Mouse (Mus musculus): ENCODE results near the gene Wdr60.

DNA sequence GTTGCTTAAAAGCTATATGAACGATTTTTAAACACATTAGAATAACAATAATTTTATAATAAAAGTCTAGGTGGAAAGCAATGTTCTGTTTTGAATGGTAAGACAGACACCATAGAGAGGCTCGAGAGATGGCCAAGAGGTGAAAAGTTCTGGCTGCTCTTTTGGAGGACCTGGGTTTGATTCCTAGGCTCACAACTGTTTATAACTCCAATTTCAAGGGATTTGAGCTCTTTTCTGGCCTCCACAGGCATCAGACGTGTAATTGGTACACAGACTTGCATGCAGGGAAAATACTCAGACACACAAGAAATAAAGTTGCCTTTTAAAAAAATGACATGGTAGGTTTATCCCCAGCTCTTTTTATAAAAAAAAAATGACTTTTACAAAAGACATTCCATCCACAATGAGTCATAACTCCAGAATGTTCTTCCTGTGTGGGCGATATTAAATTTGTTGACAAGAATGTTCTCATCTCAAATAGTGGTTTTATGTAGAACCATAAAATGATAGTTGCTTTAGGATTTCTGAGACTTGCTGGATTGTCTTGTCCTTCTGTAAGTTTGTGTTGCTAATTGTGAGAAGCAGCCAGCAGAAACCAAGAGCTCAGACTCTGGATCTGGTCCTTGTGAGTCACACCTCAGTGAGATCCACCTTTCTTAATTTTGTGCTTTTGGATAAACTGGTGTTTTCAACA lies 30.9 kb upstream of the Wdr60 start:
- no peak for TF ChIP-seq POLR2A (IDR thresholded peaks at IDR 0.05; ENCODE audit: low read depth, low read length)
- no peak for TF ChIP-seq CTCF (IDR thresholded peaks at IDR 0.05; ENCODE audit: extremely low read depth, insufficient read depth, insufficient read length, insufficient replicate concordance)
